Mouse (Mus musculus) olfactory bulb, adult 2 months (tissue): ENCODE results near the gene Eme1.
A peak's percentile ranks its signal among the peaks of the same experiment; 100 is the strongest.

Experiments used
- CTCF ChIP-seq: fragments of 200-500 bp; IDR thresholded peaks from 2 replicates; pipeline ENCODE4 v1.5.1; 2012; ENCODE audit warnings: low read depth, mild to moderate bottlenecking, low read length, moderate library complexity; ENCODE audit not compliant: insufficient read depth
- POLR2A ChIP-seq: fragments of 200-500 bp; IDR thresholded peaks from 2 replicates; pipeline ENCODE4 v1.6.1; 2012; ENCODE audit warnings: mild to moderate bottlenecking, low read depth, low read length, moderate library complexity; ENCODE audit not compliant: insufficient read depth

DNA sequence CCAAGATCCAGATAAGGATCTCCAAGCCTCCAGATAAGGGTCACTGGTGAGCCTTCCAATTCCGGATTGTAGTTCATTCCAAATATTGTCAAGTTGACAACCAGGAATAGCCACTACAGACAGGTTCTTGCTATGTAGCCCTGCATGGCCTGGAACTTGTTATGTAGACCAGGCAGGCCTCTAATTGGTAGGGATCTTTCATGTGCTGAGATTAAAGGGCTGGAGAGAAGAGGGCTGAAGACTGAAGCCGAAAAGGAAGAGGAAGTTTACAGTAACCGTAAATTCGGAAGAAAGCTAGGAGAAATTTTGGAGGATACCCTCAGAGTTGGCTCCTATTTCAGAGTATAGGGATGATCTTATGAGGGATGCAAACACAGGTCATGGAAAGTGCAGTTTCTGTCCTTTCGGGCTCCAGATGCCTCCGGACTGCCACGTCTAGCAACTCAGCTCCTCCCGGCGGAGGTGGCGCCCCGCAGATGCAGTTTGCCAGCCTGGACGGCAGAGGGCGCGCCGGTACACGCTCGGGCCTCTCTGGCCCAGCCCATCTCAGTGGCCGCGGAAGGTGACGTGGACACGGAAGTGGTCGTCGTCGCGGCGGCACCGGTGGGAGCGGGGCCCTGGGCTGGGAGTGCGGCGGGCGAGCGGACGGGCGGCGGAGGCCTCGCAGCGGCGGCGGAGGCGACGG is 24.4 kb downstream of the Eme1 start, which contains the start of gene Lrrc59:
- peak; percentile 89 for TF ChIP-seq CTCF
- peak; percentile 60 for TF ChIP-seq POLR2A
